Mouse (Mus musculus) forebrain, embryonic 13.5 days (tissue): ENCODE results near the gene Scnn1g. TPM values are rescaled to one million over a fixed set of nuclear protein-coding genes. Genes with fewer than 3 reads are reported as not detected.

Experiments
- ATAC-seq: fragments of 200-750 bp; cut with Nextera tagmentation; 2 replicates; pipeline ENCODE4 v1.8.0; 2017
- H3K27ac ChIP-seq: fragments of 300-500 bp; sonication (generic); 2 replicates; pipeline ENCODE4 v1.5.1; 2015; ENCODE audit warnings: inconsistent platforms, mild to moderate bottlenecking, moderate library complexity
- H3K27me3 ChIP-seq: fragments of 300-500 bp; sonication (generic); 2 replicates; pipeline ENCODE4 v1.6.1; 2015; ENCODE audit warnings: mild to moderate bottlenecking, inconsistent platforms
- H3K36me3 ChIP-seq: fragments of 300-500 bp; sonication (generic); 2 replicates; pipeline ENCODE4 v1.6.1; 2015; ENCODE audit warnings: mild to moderate bottlenecking, inconsistent platforms; ENCODE audit not compliant: poor library complexity, severe bottlenecking
- H3K4me1 ChIP-seq: fragments of 300-500 bp; sonication (generic); 2 replicates; pipeline ENCODE4 v1.6.1; 2015; ENCODE audit warnings: inconsistent platforms
- H3K4me2 ChIP-seq: fragments of 300-500 bp; sonication (generic); 2 replicates; pipeline ENCODE4 v1.6.1; 2015; ENCODE audit warnings: inconsistent platforms, mild to moderate bottlenecking, moderate library complexity
- H3K4me3 ChIP-seq: fragments of 300-500 bp; sonication (generic); 2 replicates; pipeline ENCODE4 v1.5.1; 2015; ENCODE audit warnings: mild to moderate bottlenecking, inconsistent platforms
- H3K9ac ChIP-seq: fragments of 300-500 bp; sonication (generic); 2 replicates; pipeline ENCODE4 v1.6.1; 2015; ENCODE audit warnings: mild to moderate bottlenecking, inconsistent platforms
- H3K9me3 ChIP-seq: fragments of 300-500 bp; sonication (generic); replicated peaks from 2 replicates; pipeline ENCODE4 v1.6.1; 2016; ENCODE audit warnings: inconsistent platforms
- WGBS: fragments of 180-500 bp; shearing (Covaris S2); methylation state at CpG from one replicate; pipeline ENCODE4 v1.1.7; 2015; 5-methylcytosine and 5-hydroxymethylcytosine counted together
- polyA plus RNA-seq: library from polyadenylated mRNA; unstranded; fragments of >200 nt; fragmentation: Nextera tagmentation; extraction: Ambion mirVana; gene quantifications from 2 replicates; pipeline ENCODE4 v1.2.1, GENCODE M21; 2015

The Scnn1g gene
- not detected in 2 replicates for polyA plus RNA-seq

DNA sequence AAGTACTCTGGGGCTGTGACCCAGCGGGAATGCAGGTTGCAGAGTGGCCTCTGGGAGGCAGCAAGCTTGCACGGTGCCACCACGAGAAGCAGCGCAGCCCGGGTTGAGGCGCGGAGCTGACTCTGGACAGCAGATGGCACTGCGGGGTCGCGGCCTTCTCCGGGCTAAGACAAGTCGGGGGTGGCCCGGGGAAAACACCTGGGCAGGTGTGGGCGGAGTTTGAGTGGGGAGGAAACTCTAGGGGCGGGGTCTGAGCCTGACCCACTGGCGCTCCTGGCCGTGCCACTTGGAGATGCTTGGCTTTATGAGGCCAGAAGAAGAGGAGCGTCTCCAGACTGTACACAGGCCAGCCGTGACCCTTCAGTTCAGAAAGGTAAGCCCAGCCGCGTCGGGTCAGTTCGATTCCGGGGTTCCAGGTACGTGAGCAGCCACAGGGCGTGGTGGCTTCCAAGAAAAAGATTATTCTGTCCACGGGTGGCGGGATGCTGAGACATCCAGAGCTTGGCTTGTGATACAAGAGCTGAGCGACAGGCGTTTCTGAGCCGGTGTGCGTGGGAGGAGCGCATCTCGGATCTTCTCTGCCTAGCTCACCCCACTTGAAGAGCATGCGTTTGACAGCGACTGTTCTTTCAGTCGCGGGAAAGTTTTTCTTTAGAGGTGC lies at the start of gene Scnn1g:
Scnn1g (plus strand) TSS at position 309 of the 661 bp plus-strand sequence.
- Histone ChIP-seq H3K4me2 (peak within 1 kb of the TSS; percentile 74), H3K27me3 (peaks cover 32% of the 10 kb centered on the region), H3K4me3 (peak within 1 kb of the TSS; percentile 36), H3K4me1 (peaks cover 10% of the 10 kb centered on the region), H3K36me3 (no peaks in the 10 kb centered on the region), H3K27ac (no peak within 1 kb of the TSS), H3K9ac (0 out of 2 replicates have a peak within 1 kb of the TSS, but pooled peaks have one; percentile 30), H3K9me3 (no peaks in the 10 kb centered on the region)
- 2% methylated on average over 38 of the region's 38 CpGs for WGBS
- peak; percentile 94 for ATAC-seq

- 92% methylated on average over 5 of the region's 5 CpGs for WGBS
- ATAC-seq, result no peak
- 0 out of 2 replicates have a peak, but pooled peaks cover 3% of the 10 kb centered on the region for H3K36me3 ChIP-seq
- H3K4me3 ChIP-seq, result no peak overlapping the region
- H3K27ac ChIP-seq, result no peak overlapping the region
- no peaks in the 10 kb centered on the region for H3K27me3 ChIP-seq
- H3K4me1 ChIP-seq, result no peaks in the 10 kb centered on the region
- H3K9me3 ChIP-seq, result no peaks in the 10 kb centered on the region
- no peak overlapping the region for H3K4me2 ChIP-seq
- H3K9ac ChIP-seq, result no peak overlapping the region
Observed at GRCm38 (mm10) chr7:121685140-121685984, 48.9 kb upstream of the Scnn1g start.

DNA sequence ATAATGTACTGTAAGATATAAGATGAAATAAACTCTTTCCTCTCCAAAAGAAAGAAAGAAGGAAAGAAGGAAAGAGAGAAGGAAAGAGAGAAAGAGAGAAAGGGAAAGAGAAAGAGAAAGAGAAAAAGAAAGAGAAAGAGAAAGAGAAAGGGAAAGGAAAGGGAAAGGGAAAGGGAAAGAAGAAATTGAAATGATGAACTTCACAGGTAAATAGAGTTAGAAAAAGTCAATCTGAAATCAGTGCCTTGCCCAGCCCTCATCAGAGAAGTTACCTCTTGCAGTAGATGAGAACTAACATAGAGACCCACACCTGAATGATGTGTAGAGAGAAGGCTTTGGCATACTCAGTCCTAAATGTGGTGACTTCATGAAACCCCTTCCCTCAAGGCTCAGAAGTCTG lies 44.9 kb upstream of the Scnn1g start:
- 0 out of 2 replicates have a peak, but pooled peaks cover 3% of the 10 kb centered on the region for H3K36me3 ChIP-seq
- H3K9me3 ChIP-seq, result no peaks in the 10 kb centered on the region
- H3K4me2 ChIP-seq, result no peak overlapping the region
- no peak for ATAC-seq
- no peak overlapping the region for H3K4me3 ChIP-seq
- H3K4me1 ChIP-seq, result no peaks in the 10 kb centered on the region
- H3K9ac ChIP-seq, result no peak overlapping the region
- no peaks in the 10 kb centered on the region for H3K27me3 ChIP-seq
- H3K27ac ChIP-seq, result no peak overlapping the region

DNA sequence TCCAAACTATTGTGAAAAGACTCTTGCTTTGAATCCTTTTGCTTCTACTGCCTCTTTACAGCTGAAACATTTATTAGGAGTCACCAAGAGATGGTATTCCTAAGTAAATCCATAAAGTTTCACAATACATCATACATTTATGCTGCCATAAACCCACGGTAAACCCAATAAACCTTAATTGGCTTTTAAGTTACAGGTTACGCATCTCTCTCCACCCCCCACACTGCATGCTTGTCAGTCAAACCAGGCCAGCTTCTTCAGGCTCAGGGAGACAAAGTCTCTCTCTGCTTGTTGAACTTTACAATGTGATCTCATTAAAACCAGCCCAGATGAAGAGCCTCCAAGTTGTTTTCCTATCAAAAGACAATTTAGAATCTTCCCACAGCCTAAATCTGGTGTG lies 42.5 kb upstream of the Scnn1g start:
- ATAC-seq, result no peak
- 90% methylated on average over 2 of the region's 2 CpGs for WGBS
- Histone ChIP-seq H3K27ac (no peak overlapping the region), H3K9me3 (no peaks in the 10 kb centered on the region), H3K9ac (no peak overlapping the region), H3K4me3 (no peak overlapping the region), H3K4me1 (no peaks in the 10 kb centered on the region), H3K4me2 (no peak overlapping the region), H3K27me3 (no peaks in the 10 kb centered on the region), H3K36me3 (no peaks in the 10 kb centered on the region)

GRCm38 (mm10) chr7:121697170-121697569 lies 37.1 kb upstream of the Scnn1g start:
- H3K27ac ChIP-seq, result no peak overlapping the region
- H3K9me3 ChIP-seq, result no peaks in the 10 kb centered on the region
- no peaks in the 10 kb centered on the region for H3K36me3 ChIP-seq
- H3K9ac ChIP-seq, result no peak overlapping the region
- peaks cover 27% of the 10 kb centered on the region for H3K4me1 ChIP-seq
- no peaks in the 10 kb centered on the region for H3K27me3 ChIP-seq
- H3K4me2 ChIP-seq, result no peak overlapping the region
- no peak overlapping the region for H3K4me3 ChIP-seq
- ATAC-seq, result no peak

GRCm38 (mm10) chr7:121697574-121697973 lies 36.7 kb upstream of the Scnn1g start:
- 68% methylated on average over 1 of the region's 1 CpGs for WGBS
- no peak overlapping the region for H3K4me2 ChIP-seq
- no peak overlapping the region for H3K4me3 ChIP-seq
- H3K36me3 ChIP-seq, result no peaks in the 10 kb centered on the region
- peaks cover 27% of the 10 kb centered on the region for H3K4me1 ChIP-seq
- ATAC-seq, result no peak
- H3K27me3 ChIP-seq, result no peaks in the 10 kb centered on the region
- no peak overlapping the region for H3K9ac ChIP-seq
- no peak overlapping the region for H3K27ac ChIP-seq
- H3K9me3 ChIP-seq, result no peaks in the 10 kb centered on the region

DNA sequence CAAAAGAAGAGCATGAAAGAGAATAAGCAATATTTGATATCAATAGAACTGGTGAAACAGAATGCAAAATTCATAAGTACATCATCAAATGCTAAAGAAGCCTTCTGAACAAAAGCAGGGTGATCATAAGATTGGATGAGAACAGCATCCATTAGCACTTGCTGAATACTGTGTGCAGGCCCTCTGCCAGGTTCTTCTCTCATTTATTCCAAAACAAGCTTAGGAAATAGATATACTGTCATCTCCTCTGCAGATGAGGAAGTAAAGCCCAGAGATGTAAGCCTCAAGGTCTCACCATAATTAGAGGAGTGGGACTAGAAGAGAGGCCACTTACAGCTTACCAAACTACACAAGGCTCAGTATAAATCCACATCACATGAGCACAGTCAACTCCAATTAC lies 35.1 kb upstream of the Scnn1g start:
- Histone ChIP-seq H3K27ac (no peak overlapping the region), H3K4me2 (no peak overlapping the region), H3K27me3 (no peaks in the 10 kb centered on the region), H3K4me3 (no peak overlapping the region), H3K4me1 (peaks cover 39% of the 10 kb centered on the region), H3K9ac (no peak overlapping the region), H3K36me3 (no peaks in the 10 kb centered on the region), H3K9me3 (no peaks in the 10 kb centered on the region)
- no peak for ATAC-seq

- Histone ChIP-seq H3K4me1 (peaks cover 51% of the 10 kb centered on the region), H3K27me3 (no peaks in the 10 kb centered on the region), H3K9ac (no peak overlapping the region), H3K9me3 (no peaks in the 10 kb centered on the region), H3K4me3 (no peak overlapping the region), H3K27ac (no peak overlapping the region), H3K36me3 (no peaks in the 10 kb centered on the region), H3K4me2 (no peak overlapping the region)
- ATAC-seq, result no peak
- 93% methylated on average over 3 of the region's 3 CpGs for WGBS
Observed at GRCm38 (mm10) chr7:121700480-121700879, 33.8 kb upstream of the Scnn1g start.

- Histone ChIP-seq H3K27ac (no peak overlapping the region), H3K9ac (no peak overlapping the region), H3K9me3 (no peaks in the 10 kb centered on the region), H3K4me1 (peaks cover 62% of the 10 kb centered on the region), H3K36me3 (no peaks in the 10 kb centered on the region), H3K4me3 (no peak overlapping the region), H3K4me2 (no peak overlapping the region), H3K27me3 (no peaks in the 10 kb centered on the region)
- ATAC-seq, result no peak
- 79% methylated on average over 6 of the region's 6 CpGs for WGBS
Observed at GRCm38 (mm10) chr7:121701983-121702382, 32.3 kb upstream of the Scnn1g start.

DNA sequence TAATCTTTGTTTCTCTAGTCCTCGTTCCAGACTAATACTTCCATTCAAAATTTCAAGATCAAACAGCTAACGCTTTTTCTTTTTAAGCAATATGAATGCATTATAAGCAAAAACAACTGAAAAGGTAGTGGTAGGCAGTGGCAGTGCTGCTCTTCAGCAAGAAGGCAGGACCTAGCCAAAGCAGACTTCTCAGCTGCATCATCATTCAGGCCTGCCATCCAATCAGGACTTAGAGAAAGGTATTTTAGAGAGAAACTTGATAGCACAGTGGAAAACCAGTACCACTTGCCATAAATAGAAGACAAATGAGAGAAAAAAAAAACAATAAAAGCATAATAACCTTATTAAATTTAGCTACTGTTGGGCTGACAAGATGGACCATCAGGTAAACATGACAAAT lies 29.2 kb upstream of the Scnn1g start:
- ATAC-seq, result no peak
- Histone ChIP-seq H3K27me3 (no peaks in the 10 kb centered on the region), H3K9ac (peak overlapping the region; percentile 12; the same call in 1 of the 2 replicates), H3K4me3 (peak overlapping the region; percentile 7; the same call in 1 of the 2 replicates), H3K27ac (no peak overlapping the region), H3K9me3 (no peaks in the 10 kb centered on the region), H3K4me2 (peak overlapping the region; percentile 96), H3K36me3 (no peaks in the 10 kb centered on the region), H3K4me1 (peaks cover 51% of the 10 kb centered on the region)
- WGBS, result 88% methylated on average over 2 of the region's 2 CpGs

- under 1% methylated on average over 62 of the region's 77 CpGs for WGBS
- Histone ChIP-seq H3K4me2 (peak overlapping the region; percentile 96), H3K27me3 (no peaks in the 10 kb centered on the region), H3K9me3 (no peaks in the 10 kb centered on the region), H3K27ac (peak overlapping the region; percentile 85), H3K9ac (peak overlapping the region; percentile 84), H3K4me1 (peaks cover 45% of the 10 kb centered on the region), H3K4me3 (peak overlapping the region; percentile 87), H3K36me3 (no peaks in the 10 kb centered on the region)
- peak; percentile 28 for ATAC-seq
Observed at GRCm38 (mm10) chr7:121706411-121707072, 27.7 kb upstream of the Scnn1g start.

GRCm38 (mm10) chr7:121707073-121707667 lies 27.1 kb upstream of the Scnn1g start, which contains the start of gene Usp31:
Gene Usp31 (minus strand): TSS chr7:121707253.
- Histone ChIP-seq H3K27me3 (no peaks in the 10 kb centered on the region), H3K4me1 (peaks cover 40% of the 10 kb centered on the region), H3K9ac (peak within 1 kb of the TSS; percentile 84), H3K9me3 (no peaks in the 10 kb centered on the region), H3K4me3 (peak within 1 kb of the TSS; percentile 87), H3K27ac (peak within 1 kb of the TSS; percentile 85), H3K4me2 (peak within 1 kb of the TSS; percentile 96), H3K36me3 (no peaks in the 10 kb centered on the region)
- ATAC-seq, result peak; percentile 100
- WGBS, result under 1% methylated on average over 40 of the region's 82 CpGs
